In the genomic region with DNA sequence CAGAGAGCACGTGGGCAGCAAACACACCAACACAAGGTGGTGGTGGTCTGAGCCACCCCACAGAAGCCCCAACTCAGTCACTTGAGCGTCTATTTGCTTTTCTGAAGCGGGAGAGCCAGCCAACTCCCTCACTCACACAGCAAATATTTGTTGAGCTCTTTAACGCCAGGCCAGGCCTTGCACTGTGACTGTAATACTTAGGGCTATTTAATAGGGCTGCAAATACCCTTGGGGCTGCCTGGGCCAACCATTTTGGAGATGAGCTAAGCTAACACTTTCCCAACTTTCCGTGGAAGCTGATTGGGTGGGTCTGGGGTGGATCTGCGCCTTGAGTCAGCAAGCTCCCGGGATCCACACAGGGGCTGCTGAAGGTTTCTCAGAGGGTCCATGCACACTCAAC, we compare ENCODE assay signal across 9 mouse cellular contexts. TPM values are rescaled to one million over a fixed set of nuclear protein-coding genes. Genes with fewer than 3 reads are reported as not detected.
DNase-seq lines count a peak whose midpoint lies in the region; ATAC-seq and TF ChIP-seq lines count a peak whose summit lies in the region.
"Had no signal": no experiment of that assay in that cellular context is flagged by ENCODE, and none has a peak within 500 bp of the region (broad histone marks: within the 10 kb centered on the region; RNA-seq: fewer than 3 reads in every experiment).

No protein-coding gene starts in this region.

- no peak overlapping the region for H3K9ac ChIP-seq in heart, embryonic 12.5 days
- H3K9ac ChIP-seq in intestine, embryonic 15.5 days = no peak overlapping the region; the same call in 1 of the 2 replicates

- H3K36me3 ChIP-seq in heart, embryonic 12.5 days = no peaks in the 10 kb centered on the region
- H3K36me3 ChIP-seq in intestine, embryonic 15.5 days = no peaks in the 10 kb centered on the region
- H3K36me3 ChIP-seq in thymus, adult 2 months (ENCODE audit: control insufficient read depth, insufficient read depth, low read length) = no peaks in the 10 kb centered on the region

- no peaks in the 10 kb centered on the region for H3K9me3 ChIP-seq in heart, embryonic 12.5 days (replicated peaks)
- no peaks in the 10 kb centered on the region for H3K9me3 ChIP-seq in intestine, embryonic 15.5 days

- TF ChIP-seq CTCF in lung, adult 2 months (IDR thresholded peaks at IDR 0.05; ENCODE audit: insufficient read depth, low read length) = no peak
- no peak for TF ChIP-seq CTCF in thymus, adult 2 months (IDR thresholded peaks at IDR 0.05; ENCODE audit: borderline replicate concordance, control insufficient read depth, extremely low read depth, insufficient read depth, low read length, poor library complexity)

- H3K27ac ChIP-seq in heart, embryonic 12.5 days (ENCODE audit: poor library complexity, severe bottlenecking) = no peak overlapping the region
- H3K27ac ChIP-seq in brown adipose tissue, adult 24 weeks (replicated peaks; ENCODE audit: low read depth, low read length) = no peak overlapping the region
- peak overlapping the region; percentile 40 for H3K27ac ChIP-seq in intestine, embryonic 15.5 days
- H3K27ac ChIP-seq in thymus, adult 2 months (ENCODE audit: control insufficient read depth, insufficient read depth, low read length) = no peak overlapping the region
- H3K27ac ChIP-seq: macrophage had no signal

- peaks cover 12% of the 10 kb centered on the region; the same call in 1 of the 2 replicates for H3K4me1 ChIP-seq in heart, embryonic 12.5 days (replicated peaks)
- H3K4me1 ChIP-seq in brown adipose tissue, adult 24 weeks (ENCODE audit: control insufficient read depth, insufficient read depth, insufficient read length, low read length) = no peaks in the 10 kb centered on the region; the same call in 1 of the 2 replicates
- H3K4me1 ChIP-seq in intestine, embryonic 15.5 days (replicated peaks) = 0 out of 2 replicates have a peak, but pooled peaks cover 2% of the 10 kb centered on the region
- H3K4me1 ChIP-seq in lung, adult 2 months (ENCODE audit: control insufficient read depth, insufficient read depth, low read length) = peaks cover 7% of the 10 kb centered on the region
- peaks cover 13% of the 10 kb centered on the region; the same call in 1 of the 2 replicates for H3K4me1 ChIP-seq in thymus, adult 2 months (replicated peaks; ENCODE audit: control insufficient read depth, insufficient read depth, low read length)

- H3K27me3 ChIP-seq in heart, embryonic 12.5 days (replicated peaks) = no peaks in the 10 kb centered on the region
- no peaks in the 10 kb centered on the region for H3K27me3 ChIP-seq in intestine, embryonic 15.5 days (replicated peaks)
- no peaks in the 10 kb centered on the region; the same call in 1 of the 2 replicates for H3K27me3 ChIP-seq in thymus, adult 2 months (ENCODE audit: control insufficient read depth, insufficient read depth, low read length)

- WGBS in heart, embryonic 12.5 days = 76% methylated on average over 7 of the region's 7 CpGs
- 63% methylated on average over 7 of the region's 7 CpGs for WGBS in intestine, embryonic 15.5 days
- 67% methylated on average over 7 of the region's 7 CpGs for WGBS in lung, adult 2 months
- WGBS in thymus, adult 2 months = 97% methylated on average over 7 of the region's 7 CpGs

- no peak overlapping the region for H3K4me3 ChIP-seq in heart, embryonic 12.5 days
- H3K4me3 ChIP-seq in brown adipose tissue, adult 24 weeks (ENCODE audit: insufficient read depth, low read depth, low read length) = 0 out of 2 replicates have a peak overlapping the region, but pooled peaks have one; percentile 84
- peak overlapping the region; percentile 65; the same call in 1 of the 2 replicates for H3K4me3 ChIP-seq in intestine, embryonic 15.5 days (replicated peaks)
- H3K4me3 ChIP-seq in lung, adult 2 months (replicated peaks; ENCODE audit: extremely low read depth, low read depth, low read length) = peak overlapping the region; percentile 9
- no peak overlapping the region for H3K4me3 ChIP-seq in thymus, adult 2 months (ENCODE audit: control insufficient read depth, insufficient read depth, low read length)

- DNase-seq in heart, adult 18-20 months = no peak
- peak; percentile 47 for DNase-seq in lung, adult 2 months
- DNase-seq in thymus, adult 2 months = no peak
- no peak for DNase-seq in embryo, embryonic 9.5 days (ENCODE audit: extremely low spot score)
- DNase-seq in thymus, postnatal 25 days = no peak

- peak overlapping the region; percentile 93; the same call in 1 of the 2 replicates for H3K4me2 ChIP-seq in heart, embryonic 12.5 days
- H3K4me2 ChIP-seq in intestine, embryonic 15.5 days (replicated peaks) = peak overlapping the region; percentile 96

- no peak for TF ChIP-seq POLR2A in lung, adult 2 months (IDR thresholded peaks at IDR 0.05; ENCODE audit: borderline replicate concordance, extremely low read depth, low read depth, low read length)
- TF ChIP-seq POLR2A in thymus, adult 2 months (IDR thresholded peaks at IDR 0.05; ENCODE audit: control insufficient read depth, extremely low read depth, insufficient read depth, low read length, poor library complexity) = no peak

- no peak for ATAC-seq in heart, embryonic 12.5 days (ENCODE audit: insufficient number of reproducible peaks, low FRiP score)
- no peak for ATAC-seq in intestine, embryonic 15.5 days

RNA-seq across cellular contexts. Expression of gene Cmtm8, which starts 1.7 kb away (rescaled TPM):
- 14.9 and 16.2 TPM in 2 replicates for polyA plus RNA-seq in heart, embryonic 12.5 days (2016; fragmentation: Nextera tagmentation; extraction: Ambion mirVana)
- 10 to 100 TPM; 11.5 to 11.6 TPM for total RNA-seq in heart, adult 18-20 months (2021)
- 3.6 and 5.0 TPM in 2 replicates for polyA plus RNA-seq in brown adipose tissue, adult 24 weeks (2012; ENCODE audit: insufficient read depth, insufficient read length, missing spikeins)
- polyA plus RNA-seq in intestine, embryonic 15.5 days (2015; fragmentation: Nextera tagmentation; extraction: Ambion mirVana) = 56.6 and 63.0 TPM in 2 replicates
- 151 and 179 TPM in 2 replicates for polyA plus RNA-seq in lung, adult 2 months (2012; rRNA removed)
- polyA plus RNA-seq in thymus, adult 2 months (2012; rRNA removed) = 11.9 and 15.4 TPM in 2 replicates

Comparison
In these comparisons a context has a peak if more than half of its experiments do, and no peak if none do; other contexts are left out.
1. H3K4me3 ChIP-seq: peak in brown adipose tissue, adult 24 weeks (single experiment), intestine, embryonic 15.5 days (single experiment) and lung, adult 2 months (single experiment); none in heart, embryonic 12.5 days (single experiment) and thymus, adult 2 months (single experiment).